Mouse (Mus musculus) embryonic facial prominence, embryonic 14.5 days (tissue): ENCODE results near the gene Ambra1. TPM values are rescaled to one million over a fixed set of nuclear protein-coding genes. Genes with fewer than 3 reads are reported as not detected.
A peak's percentile ranks its signal among the peaks of the same experiment; 100 is the strongest.

Experiments used
- ATAC-seq: fragments of 200-750 bp; cut with Nextera tagmentation; 2 replicates; pipeline ENCODE4 v1.8.0; 2017; ENCODE audit warnings: low read depth, moderate number of reproducible peaks, moderate TSS enrichment
- DNase-seq: peaks from one replicate; pipeline ENCODE4 v3.0.0-alpha.2; 2015; ENCODE audit warnings: low spot score
- H3K27ac ChIP-seq: fragments of 300-500 bp; sonication (generic); replicated peaks from 2 replicates; pipeline ENCODE4 v1.5.1; 2014; ENCODE audit warnings: low read depth, mild to moderate bottlenecking, low read length, moderate library complexity
- H3K27me3 ChIP-seq: fragments of 300-500 bp; sonication (generic); replicated peaks from 2 replicates; pipeline ENCODE4 v1.6.1; 2014; ENCODE audit warnings: low read length; ENCODE audit not compliant: control insufficient read depth, insufficient read depth
- H3K36me3 ChIP-seq: fragments of 300-500 bp; sonication (generic); 2 replicates; pipeline ENCODE4 v1.6.1; 2014; ENCODE audit warnings: low read length, mixed read lengths; ENCODE audit not compliant: control insufficient read depth, insufficient read depth
- H3K4me1 ChIP-seq: fragments of 300-500 bp; sonication (generic); 2 replicates; pipeline ENCODE4 v1.6.1; 2014; ENCODE audit warnings: antibody characterized with exemption, low read length; ENCODE audit not compliant: control insufficient read depth, insufficient read depth
- H3K4me2 ChIP-seq: fragments of 300-500 bp; sonication (generic); 2 replicates; pipeline ENCODE4 v1.6.1; 2014; ENCODE audit warnings: low read depth, mild to moderate bottlenecking, low read length, moderate library complexity, mixed read lengths
- H3K4me3 ChIP-seq: fragments of 300-500 bp; sonication (generic); 2 replicates; pipeline ENCODE4 v1.5.1; 2014; ENCODE audit warnings: low read depth, mild to moderate bottlenecking, low read length
- H3K9ac ChIP-seq: fragments of 300-500 bp; sonication (generic); 2 replicates; pipeline ENCODE4 v1.6.1; 2014; ENCODE audit warnings: low read depth, mild to moderate bottlenecking, low read length, moderate library complexity, mixed read lengths
- H3K9me3 ChIP-seq: fragments of 300-500 bp; sonication (generic); 2 replicates; pipeline ENCODE4 v1.6.1; 2016; ENCODE audit warnings: low read length; ENCODE audit not compliant: control insufficient read depth
- WGBS: fragments of 180-500 bp; shearing (Covaris S2); extraction: QIAGEN DNeasy Blood & Tissue Kit; methylation state at CpG from one replicate; pipeline ENCODE4 v1.1.7; 2014; 5-methylcytosine and 5-hydroxymethylcytosine counted together
- polyA plus RNA-seq: library from polyadenylated mRNA; unstranded; fragments of >200 nt; fragmentation: Nextera tagmentation; extraction: Ambion mirVana; gene quantifications from 2 replicates; pipeline ENCODE4 v1.2.1, GENCODE M21; 2014

Ambra1 gene
- polyA plus RNA-seq, 1 experiment from 2014 or later, result 15.3 TPM

GRCm38 (mm10) chr2:91894716-91895115, 164.8 kb downstream of the Ambra1 start:
- Histone ChIP-seq H3K4me3 (no peak overlapping the region), H3K9me3 (no peaks in the 10 kb centered on the region), H3K4me2 (no peak overlapping the region), H3K27ac (no peak overlapping the region), H3K27me3 (no peaks in the 10 kb centered on the region), H3K36me3 (peaks cover 17% of the 10 kb centered on the region), H3K4me1 (no peaks in the 10 kb centered on the region), H3K9ac (no peak overlapping the region)
- 84% methylated on average over 3 of the region's 3 CpGs for WGBS
- ATAC-seq (no peak), DNase-seq (no peak)

- no peak overlapping the region for H3K4me2 ChIP-seq
These were observed 165.5 kb downstream of the Ambra1 start for GRCm38 (mm10) chr2:91895401-91895800.

GRCm38 (mm10) chr2:91897968-91898367, 168.0 kb downstream of the Ambra1 start:
- Histone ChIP-seq H3K27ac (no peak overlapping the region), H3K4me3 (no peak overlapping the region), H3K9me3 (no peaks in the 10 kb centered on the region), H3K36me3 (peaks cover 29% of the 10 kb centered on the region), H3K27me3 (no peaks in the 10 kb centered on the region), H3K4me2 (no peak overlapping the region), H3K4me1 (no peaks in the 10 kb centered on the region), H3K9ac (no peak overlapping the region)
- ATAC-seq (no peak), DNase-seq (no peak)

More at GRCm38 (mm10) chr2:91895401-91895800, 165.5 kb downstream of the Ambra1 start:
- Histone ChIP-seq H3K27ac (no peak overlapping the region), H3K4me1 (no peaks in the 10 kb centered on the region), H3K4me3 (no peak overlapping the region), H3K9ac (no peak overlapping the region), H3K9me3 (no peaks in the 10 kb centered on the region), H3K27me3 (no peaks in the 10 kb centered on the region), H3K36me3 (peaks cover 23% of the 10 kb centered on the region)
- DNase-seq, result no peak
- 89% methylated on average over 3 of the region's 3 CpGs for WGBS
- no peak for ATAC-seq

GRCm38 (mm10) chr2:91899141-91899540, 169.2 kb downstream of the Ambra1 start:
- Histone ChIP-seq H3K4me2 (no peak overlapping the region), H3K9ac (no peak overlapping the region), H3K4me1 (no peaks in the 10 kb centered on the region), H3K27me3 (no peaks in the 10 kb centered on the region), H3K4me3 (no peak overlapping the region), H3K36me3 (peaks cover 29% of the 10 kb centered on the region; the same call in 1 of the 2 replicates), H3K27ac (no peak overlapping the region), H3K9me3 (no peaks in the 10 kb centered on the region)
- no peak for DNase-seq
- no peak for ATAC-seq
- 92% methylated on average over 3 of the region's 3 CpGs for WGBS

GRCm38 (mm10) chr2:91900431-91900830, 170.5 kb downstream of the Ambra1 start:
- Histone ChIP-seq H3K4me1 (no peaks in the 10 kb centered on the region), H3K9ac (no peak overlapping the region), H3K27me3 (no peaks in the 10 kb centered on the region), H3K36me3 (peaks cover 26% of the 10 kb centered on the region; the same call in 1 of the 2 replicates), H3K4me2 (no peak overlapping the region), H3K9me3 (no peaks in the 10 kb centered on the region), H3K27ac (no peak overlapping the region), H3K4me3 (no peak overlapping the region)
- DNase-seq (no peak), ATAC-seq (no peak)
- WGBS, result 93% methylated on average over 8 of the region's 8 CpGs

GRCm38 (mm10) chr2:91902336-91902735, 172.4 kb downstream of the Ambra1 start:
- WGBS, result 70% methylated on average over 5 of the region's 5 CpGs
- no peaks in the 10 kb centered on the region for H3K9me3 ChIP-seq
- H3K36me3 ChIP-seq, result peaks cover 41% of the 10 kb centered on the region
- no peak overlapping the region for H3K4me2 ChIP-seq
- ATAC-seq (no peak), DNase-seq (no peak)
- H3K27ac ChIP-seq, result no peak overlapping the region
- H3K9ac ChIP-seq, result no peak overlapping the region
- H3K4me1 ChIP-seq, result no peaks in the 10 kb centered on the region
- H3K4me3 ChIP-seq, result no peak overlapping the region
- no peaks in the 10 kb centered on the region for H3K27me3 ChIP-seq

- DNase-seq, result no peak
These were observed 173.4 kb downstream of the Ambra1 start for GRCm38 (mm10) chr2:91903171-91903925.

GRCm38 (mm10) chr2:91904618-91905307, 174.8 kb downstream of the Ambra1 start:
- no peaks in the 10 kb centered on the region for H3K4me1 ChIP-seq
- peak; percentile 78 for DNase-seq
- no peaks in the 10 kb centered on the region for H3K9me3 ChIP-seq
- no peak overlapping the region for H3K4me3 ChIP-seq
- H3K27me3 ChIP-seq, result no peaks in the 10 kb centered on the region
- WGBS, result 81% methylated on average over 5 of the region's 5 CpGs
- peak; percentile 83 for ATAC-seq
- no peak overlapping the region for H3K4me2 ChIP-seq
- H3K27ac ChIP-seq, result peak overlapping the region; percentile 36; the same call in 1 of the 2 replicates
- H3K9ac ChIP-seq, result no peak overlapping the region
- H3K36me3 ChIP-seq, result peaks cover 46% of the 10 kb centered on the region

More at GRCm38 (mm10) chr2:91903171-91903925, 173.4 kb downstream of the Ambra1 start:
- no peak overlapping the region for H3K4me3 ChIP-seq
- H3K9ac ChIP-seq, result no peak overlapping the region
- H3K9me3 ChIP-seq, result no peaks in the 10 kb centered on the region
- no peaks in the 10 kb centered on the region for H3K4me1 ChIP-seq
- no peak overlapping the region for H3K27ac ChIP-seq
- H3K4me2 ChIP-seq, result no peak overlapping the region
- no peak for ATAC-seq
- WGBS, result 88% methylated on average over 3 of the region's 3 CpGs
- no peaks in the 10 kb centered on the region for H3K27me3 ChIP-seq
- peaks cover 45% of the 10 kb centered on the region for H3K36me3 ChIP-seq
